Mouse (Mus musculus): ENCODE measurements at regions not wholly inside any gene's neighbourhood (a gene's known extent, or its start where the extent isn't known, plus 50 kb on each side); places are given as distances from the start of the nearest gene placed in this dataset.

GRCm38 (mm10) chr5:75248279-75248678, 96.2 kb downstream of the Pdgfra start:
- no peak for DNase-seq (ENCODE audit: low spot score)

DNA sequence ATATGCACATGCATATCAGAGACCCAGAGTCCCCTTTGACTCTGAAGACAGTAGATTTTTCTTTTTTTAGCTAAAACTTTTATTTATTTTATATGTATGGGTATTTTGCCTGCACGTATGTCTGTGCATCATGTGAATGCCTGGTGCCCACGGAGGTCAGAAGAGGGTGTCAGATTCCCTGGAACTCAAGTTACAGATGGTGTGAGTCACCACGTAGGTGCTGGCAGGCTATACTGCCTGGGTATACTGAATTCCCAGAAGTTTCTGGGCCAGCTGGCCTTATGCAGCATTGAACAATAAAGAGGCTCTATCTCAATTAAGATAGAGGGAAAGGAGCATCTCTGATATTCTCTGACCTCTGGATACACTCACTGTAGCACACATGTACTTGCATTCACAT, 97.6 kb downstream of the Pdgfra start:
- no peak for DNase-seq (ENCODE audit: low spot score)

DNA sequence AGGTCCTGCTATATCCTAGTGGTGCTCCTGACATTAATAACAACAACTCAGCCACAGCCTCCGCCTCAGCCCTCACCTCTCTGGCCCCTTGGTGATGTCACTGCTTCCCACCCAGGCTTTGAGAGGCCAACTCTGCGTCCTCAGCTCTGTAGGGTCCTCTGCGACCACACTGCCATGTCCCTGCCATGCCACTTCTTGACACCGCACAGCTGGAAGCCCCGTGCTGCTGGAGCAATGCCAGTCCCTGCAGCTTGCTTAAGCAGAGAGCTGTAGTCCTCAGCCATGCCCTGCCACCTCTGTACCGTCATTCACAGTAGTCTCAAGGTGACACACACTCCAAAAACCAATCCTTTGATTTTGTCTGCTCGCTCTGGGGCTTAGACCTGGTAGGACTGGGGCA, 101.3 kb downstream of the Pdgfra start:
- DNase-seq (ENCODE audit: low spot score), result no peak

GRCm38 (mm10) chr5:75253830-75254229, 101.7 kb downstream of the Pdgfra start:
- no peak for DNase-seq (ENCODE audit: low spot score)

DNA sequence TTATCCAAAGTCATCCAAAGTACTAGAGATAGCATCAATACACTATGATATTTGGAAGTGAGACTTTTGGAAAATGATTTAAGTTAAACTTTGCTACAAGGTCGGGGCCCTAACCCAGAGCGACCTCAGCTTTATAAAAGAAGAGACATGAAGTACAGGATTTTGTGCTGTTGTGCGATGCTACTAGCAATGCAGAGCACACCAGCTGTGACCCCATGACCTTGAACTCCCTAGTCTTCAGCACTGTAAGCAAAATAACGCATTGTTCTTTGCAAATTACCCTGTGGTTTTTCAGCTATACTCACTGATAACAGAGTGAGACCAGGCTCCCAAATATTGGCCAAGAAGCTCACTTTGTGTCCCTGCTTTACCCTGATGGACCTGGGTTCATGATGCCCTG, 104.1 kb downstream of the Pdgfra start:
- no peak for DNase-seq (ENCODE audit: low spot score)

DNA sequence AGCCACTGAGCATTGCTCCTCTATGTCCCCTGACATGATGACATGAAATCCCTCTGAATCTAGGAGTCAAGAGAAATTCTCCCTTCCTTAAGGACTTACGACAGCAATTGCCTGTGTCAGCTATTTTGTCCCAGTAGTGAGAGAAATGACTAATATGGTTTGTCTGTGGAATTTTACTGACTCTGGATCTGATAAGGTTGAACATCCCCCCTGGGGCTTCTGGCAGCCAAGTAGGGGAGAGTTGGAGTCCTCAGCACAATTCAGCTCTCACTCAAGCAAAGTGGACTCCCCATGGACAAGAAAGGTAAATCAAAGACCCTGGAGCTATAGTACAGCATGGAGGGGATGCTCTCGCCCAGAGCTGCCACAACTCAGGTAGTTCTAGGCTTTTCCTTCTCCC, 105.0 kb downstream of the Pdgfra start:
- no peak for DNase-seq (ENCODE audit: low spot score)

- DNase-seq (ENCODE audit: low spot score), result no peak
Measured at GRCm38 (mm10) chr5:75260247-75260646, 108.2 kb downstream of the Pdgfra start.

- no peak for DNase-seq (ENCODE audit: low spot score)
Measured at GRCm38 (mm10) chr5:75266111-75266676, 114.1 kb downstream of the Pdgfra start.

DNA sequence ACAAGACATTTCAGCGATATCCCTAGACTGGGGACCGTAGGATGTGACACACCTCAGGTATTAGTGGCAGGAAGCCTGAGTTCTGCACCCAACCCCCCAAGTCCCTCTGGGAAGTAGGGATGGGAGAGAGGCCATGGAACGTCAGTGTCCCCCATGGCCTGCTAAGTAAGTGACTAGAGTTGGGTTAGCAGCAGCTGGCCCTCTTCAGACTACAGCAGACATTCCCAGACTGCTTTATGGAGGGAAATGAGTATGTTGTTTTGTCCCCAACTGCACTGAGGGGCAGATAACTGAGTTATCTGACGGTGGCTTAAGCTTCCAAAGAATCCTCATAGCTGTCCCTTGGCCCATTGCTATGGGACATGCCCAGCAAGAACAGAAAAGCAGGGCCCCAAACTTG, 114.8 kb downstream of the Pdgfra start:
- no peak for DNase-seq (ENCODE audit: low spot score)

DNA sequence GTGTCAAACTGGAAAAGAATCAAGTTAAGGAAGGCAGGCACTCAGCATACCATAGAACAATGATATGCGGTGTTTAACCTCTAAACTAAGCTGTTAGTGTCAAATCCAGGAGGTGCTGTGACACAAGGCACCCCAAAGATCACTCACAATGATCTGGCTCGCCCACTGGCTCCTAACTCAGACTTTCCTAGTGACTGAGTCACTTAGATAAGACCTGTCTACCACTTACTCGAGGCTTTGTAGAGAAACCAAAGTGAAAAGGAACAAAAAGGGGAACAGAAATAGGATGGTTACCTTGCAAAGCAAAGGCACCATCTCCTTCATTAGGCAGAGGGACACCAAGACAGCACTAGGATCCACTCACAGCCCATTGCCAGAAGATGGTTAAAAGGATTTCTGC, 115.7 kb downstream of the Pdgfra start:
- no peak for DNase-seq (ENCODE audit: low spot score)

GRCm38 (mm10) chr5:75278041-75278440, 125.9 kb downstream of the Pdgfra start:
- no peak for DNase-seq (ENCODE audit: low spot score)

- DNase-seq (ENCODE audit: low spot score), result no peak
Measured at GRCm38 (mm10) chr5:75279561-75280171, 127.6 kb downstream of the Pdgfra start.

DNA sequence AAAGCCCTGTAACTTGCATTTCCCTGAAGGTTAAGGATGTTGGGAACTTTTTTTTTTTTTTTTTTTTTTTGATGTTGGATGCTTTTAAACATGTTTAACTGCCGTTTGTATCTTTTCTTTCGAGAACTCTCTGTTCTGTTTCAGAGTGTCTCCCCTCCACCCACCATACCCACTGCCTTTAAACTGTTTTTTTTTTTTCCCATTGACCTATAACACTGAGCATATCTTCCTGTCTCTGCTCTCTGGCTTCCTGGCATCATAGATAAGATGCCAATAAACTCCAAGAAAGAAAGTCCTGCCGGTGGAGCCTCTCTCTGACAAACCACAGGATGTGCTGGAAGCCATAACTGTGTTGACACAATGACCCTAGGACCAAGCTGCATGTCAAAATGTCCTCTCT, 128.6 kb downstream of the Pdgfra start:
- DNase-seq (ENCODE audit: low spot score), result no peak

GRCm38 (mm10) chr5:75281510-75281909, 129.4 kb downstream of the Pdgfra start:
- DNase-seq (ENCODE audit: low spot score), result no peak

DNA sequence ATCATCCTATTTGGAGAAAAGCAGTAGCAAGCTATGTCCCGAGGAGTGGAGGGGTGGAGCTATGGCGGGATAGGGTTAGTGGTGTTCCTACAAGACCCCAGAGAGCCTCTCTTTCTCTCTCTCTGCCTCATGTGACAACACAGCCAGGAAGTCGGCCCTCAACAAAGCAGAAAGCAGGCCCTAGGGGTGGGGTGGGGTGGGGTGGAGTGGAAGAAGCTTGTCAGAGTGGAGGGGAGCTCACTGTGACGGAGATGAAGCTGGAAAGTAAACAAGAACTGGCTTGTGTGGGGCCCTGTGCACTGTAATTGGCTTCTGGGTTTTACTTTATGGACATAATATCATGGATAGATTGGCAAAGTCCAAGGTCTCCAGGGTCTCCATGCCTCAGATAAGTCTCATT, 130.5 kb downstream of the Pdgfra start:
- no peak for DNase-seq (ENCODE audit: low spot score)

DNA sequence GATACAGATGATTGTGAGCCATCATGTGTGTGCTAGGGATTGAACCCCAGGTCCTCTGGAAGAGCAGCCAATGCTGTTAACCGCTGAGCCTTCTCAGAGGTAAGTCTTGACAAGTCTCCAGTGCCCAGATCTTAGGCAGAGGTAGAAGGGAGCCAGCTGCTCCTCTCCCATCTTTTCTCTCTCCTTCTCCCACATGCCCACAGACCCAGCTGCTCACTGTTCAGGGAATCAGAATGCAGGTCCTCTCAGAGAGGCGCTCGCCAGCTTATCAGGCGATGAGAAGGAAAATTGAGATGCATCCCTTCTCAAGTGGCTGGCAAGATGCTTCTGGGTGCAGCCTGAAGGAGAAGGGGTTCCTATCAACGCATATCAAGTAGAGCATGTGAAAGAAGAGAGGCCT, 131.7 kb downstream of the Pdgfra start:
- DNase-seq (ENCODE audit: low spot score), result no peak

- no peak for DNase-seq (ENCODE audit: low spot score)
Measured at GRCm38 (mm10) chr5:75285950-75286349, 133.9 kb downstream of the Pdgfra start.

DNA sequence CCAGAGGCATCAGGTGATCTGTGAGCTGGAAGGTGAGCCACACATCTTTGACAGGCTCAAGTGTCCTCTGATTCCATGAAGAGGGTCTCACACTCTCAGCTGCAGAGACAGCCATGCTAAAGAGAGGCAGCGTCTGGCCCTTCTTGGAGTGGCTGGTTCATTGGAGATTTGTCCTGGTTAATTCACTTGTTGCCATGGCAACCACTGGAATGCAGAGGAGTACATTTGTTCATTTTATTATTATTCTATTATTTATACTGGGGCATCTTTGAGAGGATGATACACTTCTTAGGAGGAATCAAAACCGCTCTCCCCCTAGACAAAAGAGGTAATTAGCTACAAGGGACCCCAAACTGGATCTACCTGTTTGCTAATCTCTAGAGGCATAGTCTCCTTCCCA, 143.6 kb downstream of the Pdgfra start:
- no peak for DNase-seq (ENCODE audit: low spot score)

DNA sequence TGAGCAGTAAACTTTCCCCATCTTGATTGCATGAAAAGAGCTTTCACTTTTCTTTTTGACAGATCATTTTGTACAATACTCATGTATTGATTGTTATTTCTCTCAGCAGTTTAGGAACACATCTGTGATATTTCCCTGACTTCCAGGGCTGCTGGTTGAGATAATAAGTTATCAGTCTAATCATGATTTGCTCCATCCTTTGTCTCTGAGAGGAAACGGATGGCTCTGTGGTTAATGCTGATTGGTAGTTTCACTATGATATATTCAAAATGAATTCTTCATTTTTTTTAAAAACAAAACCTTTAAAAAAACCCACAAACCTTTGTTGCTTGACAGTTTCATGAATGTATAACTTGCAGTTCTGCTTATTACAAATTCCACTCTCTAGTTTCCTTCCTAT, 160.8 kb downstream of the Pdgfra start:
- DNase-seq (ENCODE audit: low spot score), result no peak

GRCm38 (mm10) chr5:75315956-75316355, 163.9 kb downstream of the Pdgfra start:
- no peak for DNase-seq (ENCODE audit: low spot score)

DNA sequence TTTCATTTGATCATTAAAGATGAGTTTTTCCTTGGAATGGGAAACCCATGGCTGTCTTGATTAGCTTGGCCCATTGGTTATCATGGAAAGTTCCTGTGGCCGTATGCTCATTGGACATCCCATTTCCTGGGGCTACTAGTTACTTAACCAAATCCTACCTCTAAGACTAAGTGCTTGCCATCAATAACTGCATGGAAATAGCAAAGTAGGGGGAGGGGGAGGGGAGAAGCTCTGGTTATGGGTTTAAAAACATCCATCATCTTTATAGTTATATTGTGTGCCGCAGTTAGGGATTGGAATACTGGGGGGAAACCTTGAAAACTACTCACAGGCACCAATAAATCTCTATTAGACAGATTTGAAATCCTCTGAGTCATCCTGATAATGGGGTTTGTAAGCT, 168.4 kb downstream of the Pdgfra start:
- no peak for DNase-seq (ENCODE audit: low spot score)

GRCm38 (mm10) chr5:75334050-75334449, 182.0 kb downstream of the Pdgfra start:
- DNase-seq (ENCODE audit: low spot score), result no peak

- DNase-seq (ENCODE audit: low spot score), result no peak
Measured at GRCm38 (mm10) chr5:75336454-75336853, 184.4 kb downstream of the Pdgfra start.

GRCm38 (mm10) chr5:75338439-75338838, 186.3 kb downstream of the Pdgfra start:
- no peak for DNase-seq (ENCODE audit: low spot score)

All from ovary, adult 18-20 months (tissue).